Mouse (Mus musculus): ENCODE results near the gene Aprt. TPM values are rescaled to one million over a fixed set of nuclear protein-coding genes. Genes with fewer than 3 reads are reported as not detected.

Aprt gene
- total RNA-seq, 1 experiment: 400 TPM

GRCm38 (mm10) chr8:122575735-122576647, 718 bp downstream of the Aprt start:
- DNase-seq (ENCODE audit: low read depth, low spot score): no peak
- Histone ChIP-seq H3K36me3 (ENCODE audit: control insufficient read depth, insufficient read depth, low read length, poor library complexity, severe bottlenecking) (peaks cover 26% of the 10 kb centered on the region), H3K4me1 (ENCODE audit: control insufficient read depth in 2 of 2, insufficient read depth in 2 of 2, low read length in 2 of 2, poor library complexity in 1 of 2) (peaks cover 9 to 31% of the 10 kb centered on the region in 2 experiments; a peak in 3 of 4 replicates), H3K9ac (ENCODE audit: insufficient read depth, low read depth, low read length, poor library complexity, severe bottlenecking) (peak overlapping the region; percentile 93), H3K4me3 (ENCODE audit: insufficient read depth in 1 of 2, low read depth in 1 of 2, low read length in 2 of 2, poor library complexity in 1 of 2, severe bottlenecking in 1 of 2) (peak overlapping the region; percentile 87 to 90), H3K9me3 (ENCODE audit: control insufficient read depth, insufficient read depth, low read depth, low read length) (no peaks in the 10 kb centered on the region), H3K27ac (ENCODE audit: insufficient read depth, low read depth, low read length, poor library complexity, severe bottlenecking) (peak overlapping the region; percentile 72)
- in situ Hi-C loops (cut with MboI; ENCODE audit: low sequenced_read_pairs in 2 of 2, unreplicated experiment in 2 of 2): no loop called here
- TF ChIP-seq ZNF384 (IDR thresholded peaks at IDR 0.05; ENCODE audit: low read depth, low read length) (no peak), ZC3H11A (IDR thresholded peaks at IDR 0.05; ENCODE audit: borderline replicate concordance, low read depth, low read length) (no peak), CHD2 (IDR thresholded peaks at IDR 0.05; ENCODE audit: low read depth, low read length) (no peak), MAFK (IDR thresholded peaks at IDR 0.05; ENCODE audit: insufficient read depth, low read depth, low read length) (no peak), HCFC1 (IDR thresholded peaks at IDR 0.05; ENCODE audit: borderline replicate concordance, insufficient read depth, low read length) (no peak)

- in situ Hi-C loops (cut with MboI; ENCODE audit: low sequenced_read_pairs in 2 of 2, unreplicated experiment in 2 of 2): no loop called here
- H3K9ac ChIP-seq (ENCODE audit: insufficient read depth, low read depth, low read length, poor library complexity, severe bottlenecking): peak overlapping the region; percentile 93; the same call in 1 of the 2 replicates
- peaks cover 33% of the 10 kb centered on the region for H3K36me3 ChIP-seq (ENCODE audit: control insufficient read depth, insufficient read depth, low read length, poor library complexity, severe bottlenecking)
- H3K4me1 ChIP-seq (ENCODE audit: control insufficient read depth in 2 of 2, insufficient read depth in 2 of 2, low read length in 2 of 2, poor library complexity in 1 of 2): peaks cover 9 to 26% of the 10 kb centered on the region in 2 experiments; a peak in 3 of 4 replicates
- peak overlapping the region; percentile 48; the same call in 1 of the 2 replicates for H3K27ac ChIP-seq (ENCODE audit: insufficient read depth, low read depth, low read length, poor library complexity, severe bottlenecking)
- no peak for DNase-seq (ENCODE audit: low read depth, low spot score)
- H3K9me3 ChIP-seq (ENCODE audit: control insufficient read depth, insufficient read depth, low read depth, low read length): no peaks in the 10 kb centered on the region
- TF ChIP-seq HCFC1 (IDR thresholded peaks at IDR 0.05; ENCODE audit: borderline replicate concordance, insufficient read depth, low read length) (no peak), CHD2 (IDR thresholded peaks at IDR 0.05; ENCODE audit: low read depth, low read length) (no peak), MAFK (IDR thresholded peaks at IDR 0.05; ENCODE audit: insufficient read depth, low read depth, low read length) (no peak), ZC3H11A (IDR thresholded peaks at IDR 0.05; ENCODE audit: borderline replicate concordance, low read depth, low read length) (no peak), ZNF384 (IDR thresholded peaks at IDR 0.05; ENCODE audit: low read depth, low read length) (no peak)
- H3K4me3 ChIP-seq (ENCODE audit: insufficient read depth in 1 of 2, low read depth in 1 of 2, low read length in 2 of 2, poor library complexity in 1 of 2, severe bottlenecking in 1 of 2): peak overlapping the region; percentile 87 to 90
Measured at GRCm38 (mm10) chr8:122575286-122575685, 1.4 kb downstream of the Aprt start.

- peaks cover 38% of the 10 kb centered on the region for H3K36me3 ChIP-seq (ENCODE audit: control insufficient read depth, insufficient read depth, low read length, poor library complexity, severe bottlenecking)
- TF ChIP-seq HCFC1 (IDR thresholded peaks at IDR 0.05; ENCODE audit: borderline replicate concordance, insufficient read depth, low read length): no peak
- peak; percentile 75 for TF ChIP-seq MAFK (IDR thresholded peaks at IDR 0.05; ENCODE audit: insufficient read depth, low read depth, low read length)
- in situ Hi-C loops (cut with MboI; ENCODE audit: low sequenced_read_pairs in 2 of 2, unreplicated experiment in 2 of 2): no loop called here
- no peaks in the 10 kb centered on the region for H3K9me3 ChIP-seq (ENCODE audit: control insufficient read depth, insufficient read depth, low read depth, low read length)
- H3K27ac ChIP-seq (ENCODE audit: insufficient read depth, low read depth, low read length, poor library complexity, severe bottlenecking): peak overlapping the region; percentile 9; the same call in 1 of the 2 replicates
- DNase-seq (ENCODE audit: low read depth, low spot score): no peak
- peaks cover 9 to 27% of the 10 kb centered on the region in 2 experiments; a peak in 3 of 4 replicates for H3K4me1 ChIP-seq (ENCODE audit: control insufficient read depth in 2 of 2, insufficient read depth in 2 of 2, low read length in 2 of 2, poor library complexity in 1 of 2)
- H3K9ac ChIP-seq (ENCODE audit: insufficient read depth, low read depth, low read length, poor library complexity, severe bottlenecking): no peak overlapping the region
- peak overlapping the region in 1 of 2 experiments; percentile 87; a peak in 2 of 4 replicates for H3K4me3 ChIP-seq (ENCODE audit: insufficient read depth in 1 of 2, low read depth in 1 of 2, low read length in 2 of 2, poor library complexity in 1 of 2, severe bottlenecking in 1 of 2)
Measured at GRCm38 (mm10) chr8:122574667-122575251, 1.9 kb downstream of the Aprt start.

GRCm38 (mm10) chr8:122574264-122574663, 2.4 kb downstream of the Aprt start:
- H3K27ac ChIP-seq (ENCODE audit: insufficient read depth, low read depth, low read length, poor library complexity, severe bottlenecking): no peak overlapping the region; the same call in 1 of the 2 replicates
- H3K9ac ChIP-seq (ENCODE audit: insufficient read depth, low read depth, low read length, poor library complexity, severe bottlenecking): no peak overlapping the region

More at GRCm38 (mm10) chr8:122574264-122574663, 2.4 kb downstream of the Aprt start:
- DNase-seq (ENCODE audit: low read depth, low spot score): no peak
- no peaks in the 10 kb centered on the region for H3K9me3 ChIP-seq (ENCODE audit: control insufficient read depth, insufficient read depth, low read depth, low read length)
- no peak overlapping the region for H3K4me3 ChIP-seq (ENCODE audit: insufficient read depth in 1 of 2, low read depth in 1 of 2, low read length in 2 of 2, poor library complexity in 1 of 2, severe bottlenecking in 1 of 2)
- TF ChIP-seq HCFC1 (IDR thresholded peaks at IDR 0.05; ENCODE audit: borderline replicate concordance, insufficient read depth, low read length) (no peak), MAFK (IDR thresholded peaks at IDR 0.05; ENCODE audit: insufficient read depth, low read depth, low read length) (no peak), CHD2 (IDR thresholded peaks at IDR 0.05; ENCODE audit: low read depth, low read length) (no peak), ZNF384 (IDR thresholded peaks at IDR 0.05; ENCODE audit: low read depth, low read length) (no peak; the same call in 1 of the 2 replicates), ZC3H11A (IDR thresholded peaks at IDR 0.05; ENCODE audit: borderline replicate concordance, low read depth, low read length) (no peak)
- in situ Hi-C loops (cut with MboI; ENCODE audit: low sequenced_read_pairs in 2 of 2, unreplicated experiment in 2 of 2): no loop called here
- peaks cover 8 to 31% of the 10 kb centered on the region in 2 experiments; a peak in 3 of 4 replicates for H3K4me1 ChIP-seq (ENCODE audit: control insufficient read depth in 2 of 2, insufficient read depth in 2 of 2, low read length in 2 of 2, poor library complexity in 1 of 2)
- peaks cover 43% of the 10 kb centered on the region for H3K36me3 ChIP-seq (ENCODE audit: control insufficient read depth, insufficient read depth, low read length, poor library complexity, severe bottlenecking)

All from ES-E14 (cell line).